Mouse (Mus musculus): ENCODE data around the gene Hmgb3. TPM values are rescaled to one million over a fixed set of nuclear protein-coding genes. Genes with fewer than 3 reads are reported as not detected.
"Not testable (repeated sequence)": the region's sequence is repeated elsewhere in the genome, so short reads cannot be mapped to it uniquely, and the experiment has no call there.

Hmgb3 gene
- 459 and 467 TPM in 2 replicates for polyA plus RNA-seq (2015; fragmentation: Nextera tagmentation; extraction: Ambion mirVana)

DNA sequence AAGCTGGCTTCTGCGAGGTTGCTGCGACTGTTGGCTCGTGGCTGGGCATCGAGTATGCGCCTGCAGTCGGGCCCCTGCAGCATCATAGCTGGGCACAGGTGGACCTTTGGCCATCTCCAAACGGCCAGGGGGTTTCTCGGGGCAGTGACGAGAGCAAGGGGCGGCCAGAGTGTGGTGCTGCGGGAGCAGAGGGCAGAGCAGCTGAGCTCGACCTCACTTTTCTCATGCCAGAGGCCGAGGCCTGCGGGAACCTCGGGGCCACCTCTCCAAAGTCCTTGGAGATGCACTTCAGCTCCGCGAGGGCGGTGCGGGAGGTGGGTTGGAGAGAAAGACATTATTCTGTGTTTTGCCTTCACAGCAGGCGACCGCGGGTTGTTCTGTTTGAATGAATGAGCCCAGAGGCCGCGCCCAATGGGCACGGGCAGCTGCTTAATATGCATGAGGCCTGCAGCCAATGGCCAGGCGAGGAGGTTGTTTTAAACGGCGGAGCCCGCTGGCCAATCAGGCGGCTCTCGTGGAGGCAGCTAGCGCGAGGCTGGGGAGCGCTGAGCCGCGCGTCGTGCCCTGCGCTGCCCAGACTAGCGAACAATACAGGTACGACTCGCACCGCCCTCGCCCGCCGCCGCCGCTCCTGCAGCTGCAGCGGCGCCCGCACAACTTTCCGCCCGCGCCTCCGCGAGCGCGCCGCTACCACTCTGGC is at the start of gene Hmgb3:
Hmgb3 (plus strand) TSS at position 504 of the 700 bp plus-strand sequence.
- ATAC-seq (ENCODE audit: low FRiP score, low read depth): peak; percentile 98
- Histone ChIP-seq H3K4me1 (replicated peaks) (no peaks in the 10 kb centered on the region), H3K36me3 (peaks cover under 1% of the 10 kb centered on the region; the same call in 1 of the 2 replicates), H3K4me3 (peak within 1 kb of the TSS; percentile 71), H3K27me3 (no peaks in the 10 kb centered on the region), H3K4me2 (peak within 1 kb of the TSS; percentile 75), H3K27ac (replicated peaks) (peak within 1 kb of the TSS; percentile 93), H3K9me3 (no peaks in the 10 kb centered on the region), H3K9ac (peak within 1 kb of the TSS; percentile 83)
- 23% methylated on average over 58 of the region's 59 CpGs for WGBS

DNA sequence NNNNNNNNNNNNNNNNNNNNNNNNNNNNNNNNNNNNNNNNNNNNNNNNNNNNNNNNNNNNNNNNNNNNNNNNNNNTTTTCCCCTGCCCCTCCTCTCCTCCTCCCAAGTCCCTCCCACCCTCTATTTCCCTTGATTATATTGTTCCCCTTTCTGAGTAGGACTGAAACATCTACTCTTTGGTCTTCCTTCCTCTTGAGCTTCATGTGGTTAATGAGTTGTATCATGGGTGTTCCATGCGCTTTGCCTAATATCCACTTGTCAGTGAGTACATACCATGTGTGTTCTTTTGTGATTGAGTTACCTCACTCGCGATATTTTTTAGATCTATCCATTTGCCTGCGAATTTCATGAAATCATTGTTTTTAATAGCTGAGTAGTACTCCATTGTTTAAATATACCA is 49.1 kb upstream of the Hmgb3 start:
- H3K36me3 ChIP-seq; H3K4me2 ChIP-seq; H3K9ac ChIP-seq; H3K27ac ChIP-seq (replicated peaks); H3K27me3 ChIP-seq; H3K4me1 ChIP-seq (replicated peaks); ATAC-seq (ENCODE audit: low FRiP score, low read depth); H3K4me3 ChIP-seq; H3K9me3 ChIP-seq: not testable (repeated sequence)
- 96% methylated on average over 4 of the region's 4 CpGs for WGBS

DNA sequence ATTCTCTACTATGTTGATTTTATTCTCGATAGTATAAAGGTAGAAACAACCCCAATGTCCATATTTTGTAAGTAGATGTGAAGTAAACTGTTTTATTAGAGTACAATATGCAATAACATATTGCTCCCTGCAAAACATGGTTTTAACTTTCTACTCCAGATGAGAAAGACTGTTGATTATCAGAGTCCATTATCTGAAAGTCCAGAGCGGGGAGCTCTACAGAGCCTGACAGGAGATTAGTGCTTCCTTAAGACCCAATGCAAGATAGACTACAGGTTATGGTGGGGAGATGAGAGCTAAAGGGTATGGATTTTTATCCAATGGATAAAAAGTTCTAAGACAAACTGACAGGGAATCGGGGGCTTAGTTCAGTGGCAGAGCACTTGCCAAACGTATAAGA is 36.5 kb upstream of the Hmgb3 start:
- ATAC-seq (ENCODE audit: low FRiP score, low read depth): no peak
- no peaks in the 10 kb centered on the region for H3K4me1 ChIP-seq (replicated peaks)
- no peak overlapping the region for H3K4me2 ChIP-seq
- H3K9me3 ChIP-seq: no peaks in the 10 kb centered on the region
- H3K9ac ChIP-seq: no peak overlapping the region
- H3K27me3 ChIP-seq: no peaks in the 10 kb centered on the region
- H3K36me3 ChIP-seq: no peaks in the 10 kb centered on the region
- H3K27ac ChIP-seq (replicated peaks): no peak overlapping the region
- H3K4me3 ChIP-seq: no peak overlapping the region
- 82% methylated on average over 4 of the region's 4 CpGs for WGBS

DNA sequence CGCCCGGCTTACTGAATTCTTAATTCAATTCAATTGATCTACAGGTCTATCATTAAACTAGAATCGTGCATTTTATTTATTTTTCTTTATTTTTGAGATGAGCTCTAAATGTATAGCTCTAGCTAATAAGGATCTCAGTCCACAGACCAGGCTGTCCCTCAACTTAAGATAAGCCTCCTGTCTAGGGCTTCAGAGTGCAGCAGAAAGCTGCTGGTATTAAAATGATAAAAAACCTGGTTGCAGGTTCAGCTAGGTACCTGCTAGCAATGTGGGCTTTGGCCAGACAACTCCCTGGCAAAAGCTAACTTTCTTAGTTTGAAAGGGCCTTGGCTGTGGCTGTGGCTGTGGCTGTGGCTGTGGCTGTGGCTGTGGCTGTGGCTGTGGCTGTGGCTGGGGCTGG is 32.8 kb upstream of the Hmgb3 start:
- no peaks in the 10 kb centered on the region for H3K36me3 ChIP-seq
- H3K4me3 ChIP-seq: no peak overlapping the region
- no peak overlapping the region for H3K4me2 ChIP-seq
- no peaks in the 10 kb centered on the region for H3K27me3 ChIP-seq
- WGBS: 92% methylated on average over 3 of the region's 3 CpGs
- no peak for ATAC-seq (ENCODE audit: low FRiP score, low read depth)
- no peaks in the 10 kb centered on the region for H3K4me1 ChIP-seq (replicated peaks)
- no peak overlapping the region for H3K9ac ChIP-seq
- H3K27ac ChIP-seq (replicated peaks): no peak overlapping the region
- no peaks in the 10 kb centered on the region for H3K9me3 ChIP-seq

DNA sequence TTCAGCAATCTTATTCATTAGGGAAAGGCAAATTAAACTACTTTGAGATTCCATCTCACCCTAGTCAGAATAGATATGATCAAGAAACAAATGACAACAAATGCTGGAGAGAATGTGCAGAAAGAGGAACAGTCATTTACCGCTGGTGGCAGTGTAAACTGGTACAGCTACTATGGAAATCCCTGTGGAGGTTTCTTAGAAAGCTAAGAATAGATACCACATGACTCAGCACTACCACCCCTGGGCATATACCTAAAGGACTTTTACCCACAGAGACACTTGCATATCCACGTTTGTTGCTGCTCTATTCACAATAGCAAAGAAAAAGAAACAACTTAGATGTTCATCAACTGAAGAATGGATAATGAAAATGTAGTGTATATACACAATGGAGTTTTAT is 31.4 kb upstream of the Hmgb3 start:
- no peaks in the 10 kb centered on the region for H3K27me3 ChIP-seq
- no peak overlapping the region for H3K9ac ChIP-seq
- no peaks in the 10 kb centered on the region for H3K9me3 ChIP-seq
- H3K36me3 ChIP-seq: no peaks in the 10 kb centered on the region
- ATAC-seq (ENCODE audit: low FRiP score, low read depth): no peak
- 61% methylated on average over 2 of the region's 2 CpGs for WGBS
- no peak overlapping the region for H3K4me3 ChIP-seq
- no peak overlapping the region for H3K4me2 ChIP-seq
- H3K4me1 ChIP-seq (replicated peaks): no peaks in the 10 kb centered on the region
- no peak overlapping the region for H3K27ac ChIP-seq (replicated peaks)

DNA sequence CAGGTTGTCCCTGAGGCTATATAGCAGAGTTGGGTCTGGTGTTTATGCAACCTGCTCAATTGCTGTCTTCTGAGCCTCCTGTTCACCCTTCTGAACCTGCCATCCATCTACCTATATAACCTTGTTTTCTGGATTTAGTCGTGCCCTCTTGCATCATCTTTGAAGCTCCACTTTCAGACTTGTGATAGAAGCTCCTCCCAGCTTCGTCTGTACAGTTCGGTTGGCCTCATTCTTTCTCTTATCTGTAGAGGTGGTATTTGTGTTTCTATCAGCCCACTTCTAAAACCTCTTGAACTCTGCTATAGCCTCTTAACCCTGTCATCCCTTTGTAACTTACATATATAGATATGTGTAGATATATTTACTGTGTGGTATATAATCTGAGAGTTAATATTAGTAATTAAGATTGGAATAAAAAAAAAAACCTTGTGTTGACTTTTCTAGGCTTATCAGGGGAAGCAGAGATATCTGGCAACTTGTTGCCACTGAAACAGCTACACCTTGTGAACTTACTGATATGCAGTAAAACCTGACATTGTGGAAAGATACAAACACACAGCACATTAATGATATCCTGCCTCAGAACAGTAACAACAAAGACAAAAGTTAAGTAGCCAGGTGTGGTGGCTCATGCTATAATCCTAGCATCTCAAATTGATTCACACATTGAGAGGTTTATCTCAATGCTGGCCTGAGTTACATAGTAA is 30.0 kb upstream of the Hmgb3 start:
- H3K4me2 ChIP-seq: no peak overlapping the region
- no peak overlapping the region for H3K27ac ChIP-seq (replicated peaks)
- WGBS: 73% methylated on average over 3 of the region's 3 CpGs
- H3K4me1 ChIP-seq (replicated peaks): no peaks in the 10 kb centered on the region
- H3K9me3 ChIP-seq: no peaks in the 10 kb centered on the region
- H3K27me3 ChIP-seq: no peaks in the 10 kb centered on the region
- ATAC-seq (ENCODE audit: low FRiP score, low read depth): no peak
- H3K36me3 ChIP-seq: no peaks in the 10 kb centered on the region
- no peak overlapping the region for H3K9ac ChIP-seq
- no peak overlapping the region for H3K4me3 ChIP-seq

DNA sequence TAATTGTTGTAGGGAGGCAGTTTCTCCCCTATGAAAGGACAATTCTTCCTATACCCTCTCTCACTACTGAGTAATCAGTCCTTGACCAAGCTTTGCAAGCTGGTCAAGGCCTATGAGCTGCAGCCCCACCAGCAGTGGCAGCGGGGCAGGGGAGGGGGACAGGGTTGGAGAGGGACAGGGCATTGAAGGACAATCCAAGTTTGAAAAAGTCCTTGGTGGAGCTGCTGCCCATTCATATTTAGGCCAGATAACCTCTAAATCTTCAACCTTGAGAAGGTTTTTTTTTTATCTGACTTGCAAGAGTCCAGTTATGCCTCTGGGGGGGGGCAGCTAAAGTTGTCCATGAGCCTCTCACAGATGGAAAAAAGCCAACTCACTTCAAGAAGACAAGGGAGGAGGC is 28.3 kb upstream of the Hmgb3 start:
- Histone ChIP-seq H3K36me3 (no peaks in the 10 kb centered on the region), H3K4me3 (no peak overlapping the region), H3K9me3 (no peaks in the 10 kb centered on the region), H3K9ac (no peak overlapping the region), H3K4me1 (replicated peaks) (no peaks in the 10 kb centered on the region), H3K27me3 (no peaks in the 10 kb centered on the region), H3K27ac (replicated peaks) (no peak overlapping the region), H3K4me2 (no peak overlapping the region)
- ATAC-seq (ENCODE audit: low FRiP score, low read depth): no peak
- 85% methylated on average over 1 of the region's 1 CpGs for WGBS

DNA sequence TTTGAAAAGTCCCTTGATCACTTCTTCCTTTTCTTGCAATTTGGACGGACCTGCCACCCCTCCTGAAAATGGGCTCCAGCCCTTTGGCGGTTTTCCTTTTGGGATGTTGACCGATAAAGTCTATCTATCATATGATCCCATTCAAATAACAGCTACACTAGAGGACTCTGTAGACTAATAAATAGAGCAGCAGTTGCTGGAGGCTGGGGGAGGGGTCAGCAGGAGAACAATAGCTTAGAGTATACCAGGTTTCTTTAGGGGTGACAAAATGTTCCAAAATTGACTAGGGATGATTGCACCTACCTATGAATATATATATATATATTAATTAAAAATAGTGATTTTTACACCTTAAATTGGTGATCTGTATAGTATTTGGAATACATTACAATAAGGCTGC is 27.6 kb upstream of the Hmgb3 start:
- Histone ChIP-seq H3K4me2 (no peak overlapping the region), H3K4me3 (no peak overlapping the region), H3K4me1 (replicated peaks) (no peaks in the 10 kb centered on the region), H3K27ac (replicated peaks) (no peak overlapping the region), H3K9ac (no peak overlapping the region), H3K27me3 (no peaks in the 10 kb centered on the region), H3K9me3 (no peaks in the 10 kb centered on the region), H3K36me3 (no peaks in the 10 kb centered on the region)
- 0 out of 2 replicates have a peak, but pooled peaks have one; percentile 45 for ATAC-seq (ENCODE audit: low FRiP score, low read depth)
- 63% methylated on average over 3 of the region's 3 CpGs for WGBS

DNA sequence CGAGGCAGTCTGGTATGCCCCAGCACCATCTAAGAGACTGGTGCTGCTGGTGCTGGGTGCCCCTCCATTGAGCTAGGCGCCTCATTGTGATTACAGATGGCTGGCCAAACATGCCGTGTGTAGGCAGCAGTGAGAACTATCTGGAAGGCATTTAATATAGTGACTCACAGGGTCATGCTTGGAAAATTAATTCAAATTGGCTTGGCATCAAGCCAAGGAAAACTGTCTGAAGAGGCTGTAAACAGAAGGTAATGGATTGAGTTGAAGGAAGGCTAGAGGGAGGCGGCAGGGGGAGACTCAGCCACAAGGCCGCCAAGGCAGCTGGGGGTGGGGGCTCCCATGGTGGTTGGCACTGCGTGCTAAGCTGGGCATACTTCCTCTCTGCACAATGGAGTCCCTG is 27.1 kb upstream of the Hmgb3 start:
- Histone ChIP-seq H3K4me2 (no peak overlapping the region), H3K27me3 (no peaks in the 10 kb centered on the region), H3K9me3 (no peaks in the 10 kb centered on the region), H3K9ac (no peak overlapping the region), H3K4me3 (no peak overlapping the region), H3K4me1 (replicated peaks) (no peaks in the 10 kb centered on the region), H3K36me3 (no peaks in the 10 kb centered on the region), H3K27ac (replicated peaks) (peak overlapping the region; percentile 35; the same call in 1 of the 2 replicates)
- 28% methylated on average over 6 of the region's 6 CpGs for WGBS
- peak; percentile 89 for ATAC-seq (ENCODE audit: low FRiP score, low read depth)

DNA sequence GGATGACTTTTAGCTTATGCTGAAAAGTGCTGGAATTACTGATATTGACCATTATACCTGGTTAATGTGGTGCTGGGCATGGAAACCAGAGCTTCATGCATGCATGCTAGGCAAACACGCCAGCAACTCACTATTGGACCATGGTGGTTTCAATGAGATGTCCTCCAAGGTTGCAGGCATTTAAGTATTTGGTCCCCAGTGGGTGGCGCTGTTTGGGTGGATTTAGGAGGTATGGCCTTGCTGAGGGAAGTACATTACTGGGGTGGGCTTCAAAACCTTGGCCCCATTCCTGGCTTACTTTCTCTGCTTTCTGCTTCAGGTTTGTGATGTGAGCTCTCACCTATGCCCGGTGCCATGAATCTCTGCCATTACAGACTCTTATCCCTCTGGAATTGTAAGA is 23.1 kb upstream of the Hmgb3 start:
- ATAC-seq (ENCODE audit: low FRiP score, low read depth): no peak
- Histone ChIP-seq H3K9me3 (no peaks in the 10 kb centered on the region), H3K36me3 (no peaks in the 10 kb centered on the region), H3K9ac (no peak overlapping the region), H3K27ac (replicated peaks) (no peak overlapping the region), H3K4me1 (replicated peaks) (no peaks in the 10 kb centered on the region), H3K27me3 (no peaks in the 10 kb centered on the region), H3K4me3 (no peak overlapping the region), H3K4me2 (no peak overlapping the region)
- WGBS: 70% methylated on average over 3 of the region's 3 CpGs

DNA sequence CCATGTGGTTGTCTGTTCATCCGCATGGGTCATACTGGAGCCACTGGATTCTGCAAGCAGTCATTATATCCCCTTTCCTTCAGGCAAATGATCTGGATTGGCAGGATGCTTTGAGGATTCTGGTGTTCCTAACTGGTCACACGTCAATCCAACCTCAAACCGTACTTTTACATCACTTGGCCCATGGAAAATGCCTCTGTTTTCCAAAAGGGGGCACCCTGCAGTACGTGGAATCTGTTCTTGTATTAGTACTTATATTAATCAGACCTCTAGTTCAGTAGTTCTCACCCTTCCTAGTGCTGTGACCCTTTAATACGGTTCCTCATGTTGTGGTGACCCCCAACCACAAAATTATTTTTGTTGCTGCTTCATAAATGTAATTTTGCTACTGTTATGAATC is 21.6 kb upstream of the Hmgb3 start:
- Histone ChIP-seq H3K4me1 (replicated peaks) (no peaks in the 10 kb centered on the region), H3K27me3 (no peaks in the 10 kb centered on the region), H3K36me3 (no peaks in the 10 kb centered on the region), H3K9ac (no peak overlapping the region), H3K4me2 (no peak overlapping the region), H3K9me3 (no peaks in the 10 kb centered on the region), H3K4me3 (no peak overlapping the region), H3K27ac (replicated peaks) (no peak overlapping the region)
- ATAC-seq (ENCODE audit: low FRiP score, low read depth): no peak
- WGBS: 80% methylated on average over 5 of the region's 5 CpGs

DNA sequence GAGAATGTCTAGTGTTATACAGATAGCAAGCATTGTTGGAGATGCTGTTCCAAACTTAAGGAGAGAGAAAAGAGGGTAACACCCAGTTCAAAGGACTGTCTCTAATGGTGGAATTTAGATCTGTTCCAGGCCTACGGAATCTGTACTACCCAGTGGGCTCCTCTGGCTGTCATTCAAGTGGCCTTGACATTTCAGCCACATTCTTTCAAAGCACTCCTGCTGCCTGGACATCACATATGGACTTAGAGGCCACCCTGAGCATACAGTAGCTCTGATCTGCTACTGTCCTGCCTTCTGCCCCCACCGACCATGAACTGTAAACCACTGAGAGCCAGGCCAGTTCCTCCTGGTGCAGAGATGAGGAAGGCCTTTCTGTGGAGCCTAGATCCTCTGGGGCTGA is 17.9 kb upstream of the Hmgb3 start:
- Histone ChIP-seq H3K4me3 (no peak overlapping the region), H3K4me1 (replicated peaks) (no peaks in the 10 kb centered on the region), H3K27me3 (no peaks in the 10 kb centered on the region), H3K27ac (replicated peaks) (no peak overlapping the region), H3K9ac (no peak overlapping the region), H3K36me3 (no peaks in the 10 kb centered on the region), H3K4me2 (no peak overlapping the region), H3K9me3 (no peaks in the 10 kb centered on the region)
- 78% methylated on average over 2 of the region's 2 CpGs for WGBS
- ATAC-seq (ENCODE audit: low FRiP score, low read depth): no peak
